Mouse (Mus musculus): ENCODE measurements around the gene Dlx1.

The Dlx1 gene

DNA sequence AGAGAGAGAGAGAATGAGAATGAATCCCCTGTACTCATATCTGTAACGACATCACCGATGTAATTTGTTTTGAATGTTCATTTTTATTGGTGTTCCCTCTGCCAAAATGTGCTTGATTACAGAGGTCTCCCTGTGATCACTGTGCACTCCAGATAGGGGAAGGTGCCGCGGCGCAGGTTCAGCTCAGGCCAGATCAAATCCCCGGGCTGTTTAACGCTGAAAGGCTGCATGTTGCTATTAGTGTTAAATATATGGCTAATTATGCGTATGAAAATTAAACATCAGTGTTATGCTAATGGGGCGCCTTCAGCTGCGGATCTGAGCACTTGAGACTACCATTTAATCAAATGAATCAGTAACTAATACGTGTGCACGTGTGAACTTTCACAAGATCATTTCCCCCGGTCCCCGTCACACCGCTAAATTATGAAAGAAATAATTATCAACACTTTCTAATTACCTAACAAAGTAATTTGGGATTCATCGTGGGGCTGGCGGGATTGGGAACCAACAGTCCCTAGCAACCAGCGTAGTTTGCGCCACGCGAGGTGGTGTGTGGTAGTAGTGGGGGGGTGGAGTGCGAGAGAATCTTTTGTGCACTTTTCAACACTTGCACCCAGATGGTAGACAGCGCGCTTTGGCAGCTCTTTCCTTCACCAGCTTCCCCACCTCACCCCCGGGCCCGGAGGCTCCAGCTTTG is at the start of gene Dlx1:
Gene Dlx1 (plus strand): TSS at position 100 of the 700 bp plus-strand sequence.
- no peak for DNase-seq

GRCm38 (mm10) chr2:71479917-71480316 is 48.0 kb upstream of the Dlx1 start:
- DNase-seq = no peak

DNA sequence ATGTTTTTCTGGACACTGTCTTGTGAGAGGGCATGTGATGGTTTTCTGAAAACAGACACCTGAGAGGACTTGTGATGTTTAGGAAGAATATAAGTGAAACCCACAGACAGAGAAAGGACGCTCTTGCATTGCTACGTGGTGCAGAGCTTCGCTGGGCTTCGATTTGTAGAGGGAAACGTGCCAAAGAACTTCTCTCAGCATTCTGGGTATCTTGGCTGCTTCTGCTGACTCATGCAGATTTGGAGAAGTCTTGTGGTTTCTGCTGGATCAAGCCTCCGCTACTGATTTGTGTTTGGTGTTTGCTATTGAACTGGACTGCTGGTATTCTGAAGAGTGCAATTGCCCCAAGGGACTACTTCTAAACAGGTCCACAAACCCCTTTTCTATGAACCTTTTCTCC is 46.1 kb upstream of the Dlx1 start:
- no peak for DNase-seq

DNA sequence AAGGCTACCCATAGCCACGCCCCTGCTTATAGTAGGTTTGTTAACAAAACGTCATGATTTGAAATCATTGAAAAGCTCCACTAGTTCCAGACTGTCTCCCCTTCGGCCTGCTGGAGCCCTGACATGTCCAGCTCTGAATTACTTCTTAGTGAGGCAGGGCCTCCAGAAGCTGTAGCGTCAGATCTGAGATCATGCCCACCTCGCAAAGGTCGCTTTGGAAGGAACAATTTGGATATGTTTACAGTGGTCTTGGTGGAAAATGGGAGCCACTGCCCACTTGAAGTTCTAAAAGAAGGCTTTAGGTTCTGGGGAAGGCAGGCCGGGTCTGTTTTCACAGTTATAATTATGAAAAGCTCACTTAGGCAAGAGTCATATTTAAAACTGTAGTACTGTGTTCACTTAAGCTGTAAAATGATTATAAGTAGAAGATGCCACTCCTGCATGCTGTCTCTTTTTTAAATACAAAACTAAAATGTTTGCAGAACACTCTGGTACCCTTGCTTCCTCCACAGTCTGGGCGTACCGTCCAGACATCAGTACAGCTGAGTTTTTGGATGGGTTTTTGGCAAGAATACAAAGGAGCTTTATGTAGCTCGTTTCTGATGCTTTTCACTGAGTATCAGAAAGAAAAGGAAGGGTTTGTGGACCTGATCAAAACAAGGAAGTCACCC is 44.7 kb upstream of the Dlx1 start:
- DNase-seq = no peak

DNA sequence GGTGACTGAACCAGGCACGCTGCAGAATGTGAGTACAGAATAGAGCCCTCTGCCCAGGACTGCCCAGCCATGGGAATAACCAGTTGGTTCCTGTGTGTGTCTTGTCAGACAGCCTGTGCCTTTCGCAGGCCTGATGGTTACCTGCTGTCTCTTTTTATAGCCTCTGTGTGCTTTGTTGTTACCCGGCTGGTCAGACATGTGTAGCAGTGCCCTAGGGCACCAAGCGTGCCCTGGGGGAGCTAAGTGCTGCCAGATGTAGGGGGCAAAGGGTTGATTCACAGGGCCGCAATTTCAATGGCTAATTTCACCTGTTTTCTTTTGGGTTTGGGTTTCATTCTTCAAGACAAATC is 44.2 kb upstream of the Dlx1 start:
- DNase-seq = no peak

- no peak for DNase-seq
These were observed 36.6 kb upstream of the Dlx1 start for GRCm38 (mm10) chr2:71491295-71491694.

DNA sequence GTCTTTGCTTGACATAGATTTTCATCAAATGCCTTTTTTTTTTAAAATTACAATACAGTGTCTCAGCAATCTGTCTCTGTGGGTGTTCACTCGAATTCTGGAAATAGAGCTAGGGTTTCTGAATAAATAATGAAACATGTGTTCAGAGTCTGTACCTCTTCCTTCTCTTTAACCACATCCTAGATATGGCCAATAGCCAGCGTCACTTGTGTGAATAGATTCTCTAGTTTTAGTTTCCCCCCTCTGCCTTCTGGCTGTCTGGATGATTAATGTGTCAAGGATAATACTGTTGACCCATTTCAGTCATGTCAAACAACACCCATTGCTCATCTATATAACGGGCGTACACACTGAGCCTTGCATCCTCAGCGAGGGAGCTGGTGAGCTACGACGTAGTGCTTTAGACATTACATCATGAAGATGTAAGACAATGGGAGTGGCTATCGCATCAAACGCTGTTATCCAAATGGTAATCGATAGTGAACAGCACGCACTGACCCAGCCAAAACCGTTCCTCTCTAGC is 34.7 kb upstream of the Dlx1 start:
- DNase-seq = no peak

- no peak for DNase-seq
These were observed 33.4 kb upstream of the Dlx1 start for GRCm38 (mm10) chr2:71494503-71494902.

DNA sequence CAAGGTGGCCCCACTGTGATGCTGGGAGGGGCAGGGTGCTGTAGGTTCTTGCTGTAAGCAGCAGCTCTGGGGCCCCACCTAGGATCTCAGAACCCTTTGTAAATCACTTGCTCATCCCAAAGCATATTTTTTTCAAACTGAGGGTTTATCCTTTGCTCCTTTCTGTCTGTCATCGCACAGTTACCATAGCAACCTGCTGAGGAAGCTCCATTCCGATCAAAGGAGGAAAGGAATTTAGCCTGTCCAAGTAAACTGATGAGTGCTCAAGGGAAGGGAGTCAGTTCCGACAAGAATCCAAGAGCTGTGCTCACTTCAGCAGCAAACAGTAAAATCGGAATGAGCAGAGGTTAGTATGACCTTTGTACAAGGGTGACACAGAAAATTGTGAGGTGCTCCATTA is 32.9 kb upstream of the Dlx1 start:
- DNase-seq = no peak

- DNase-seq = no peak
These were observed 30.7 kb upstream of the Dlx1 start for GRCm38 (mm10) chr2:71497175-71497574.

GRCm38 (mm10) chr2:71499276-71500230 is 28.4 kb upstream of the Dlx1 start:
- DNase-seq = peak in 1 of 2 experiments; percentile 3

- DNase-seq = no peak
These were observed 23.1 kb upstream of the Dlx1 start for GRCm38 (mm10) chr2:71504852-71505251.

- no peak for DNase-seq
These were observed 16.7 kb upstream of the Dlx1 start for GRCm38 (mm10) chr2:71511209-71511608.

DNA sequence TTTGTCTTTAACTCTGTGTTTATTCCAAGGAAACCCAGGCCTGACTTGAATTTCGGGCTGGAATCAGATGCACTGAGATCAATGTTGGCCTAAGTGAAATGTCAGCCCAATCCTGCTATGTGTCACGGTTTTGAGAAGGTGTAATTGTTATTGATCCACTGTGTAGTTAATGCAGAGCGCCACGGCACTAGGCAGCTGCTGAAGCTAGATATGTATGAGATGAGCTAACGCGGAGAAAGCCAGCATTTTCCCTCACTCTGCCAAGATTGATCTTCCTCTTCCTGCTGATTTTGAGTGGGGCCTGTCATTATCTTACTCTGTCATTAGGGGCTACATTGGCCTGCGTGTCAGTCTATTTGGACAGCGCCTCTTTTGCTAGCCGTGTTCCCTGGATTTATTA is 15.6 kb upstream of the Dlx1 start:
- no peak for DNase-seq

GRCm38 (mm10) chr2:71516995-71517394 is 10.9 kb upstream of the Dlx1 start:
- DNase-seq = no peak

- no peak for DNase-seq
These were observed 10.3 kb upstream of the Dlx1 start for GRCm38 (mm10) chr2:71517466-71518099.

- no peak for DNase-seq
These were observed 5.0 kb upstream of the Dlx1 start for GRCm38 (mm10) chr2:71522871-71523270.

- no peak for DNase-seq
These were observed 4.5 kb upstream of the Dlx1 start for GRCm38 (mm10) chr2:71523431-71523830.

DNA sequence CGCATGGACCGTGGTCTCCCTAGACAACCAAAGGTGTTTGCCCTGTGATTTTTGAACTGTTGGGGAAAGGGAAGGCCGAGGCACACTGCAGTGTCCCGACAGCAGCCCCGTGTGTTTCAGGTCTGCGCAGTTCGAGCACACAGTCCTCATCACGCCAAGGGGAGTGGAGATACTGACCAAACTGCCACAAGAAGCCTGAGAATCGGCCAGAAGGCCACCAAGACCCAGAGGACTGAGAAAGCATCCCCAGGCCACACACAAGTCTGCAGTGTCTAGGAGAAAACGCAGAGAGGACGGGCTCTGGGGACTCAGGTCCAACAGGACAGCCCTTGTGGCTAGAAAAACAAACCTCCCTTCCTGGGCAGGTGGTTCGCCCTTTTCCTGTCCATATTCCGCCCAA is 3.1 kb upstream of the Dlx1 start:
- DNase-seq = no peak

DNA sequence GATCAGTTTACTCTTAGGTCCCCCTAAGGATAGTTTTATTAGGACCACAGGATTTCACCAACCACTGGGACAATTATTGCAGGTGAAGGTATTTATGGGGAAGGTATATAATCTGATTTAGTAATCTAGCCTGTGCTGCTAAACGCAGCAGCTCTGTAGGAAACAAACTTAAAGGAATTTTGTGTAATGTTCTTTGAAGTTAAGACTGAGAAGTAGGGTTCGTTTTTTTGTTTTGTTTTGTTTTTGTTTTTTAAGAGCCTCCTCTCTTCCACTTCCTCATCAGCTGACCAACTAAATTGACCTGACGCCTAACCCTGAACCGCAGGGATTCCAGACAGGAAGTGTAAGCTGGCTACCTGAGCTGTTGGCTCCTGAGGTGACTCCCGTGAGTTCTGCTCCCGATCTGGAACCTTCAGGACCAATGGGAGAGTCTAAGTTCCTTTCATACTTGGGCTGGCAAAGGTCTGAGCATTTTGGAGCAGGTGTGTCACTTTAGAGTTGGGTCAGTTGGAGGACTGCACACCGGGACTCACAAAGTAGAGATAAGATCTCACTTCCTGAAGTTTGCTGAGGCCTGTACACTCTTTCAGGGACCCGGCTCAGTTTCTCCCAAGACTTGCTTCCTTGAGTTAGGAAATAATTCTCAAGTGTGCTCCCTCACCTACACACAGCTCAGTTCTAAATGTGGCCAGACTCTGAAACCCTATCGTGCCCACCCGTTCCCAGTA is 1.2 kb upstream of the Dlx1 start:
- no peak for DNase-seq

- DNase-seq = no peak
These were observed 445 bp upstream of the Dlx1 start for GRCm38 (mm10) chr2:71527323-71528013.
